Mouse (Mus musculus) right cerebral cortex, postnatal 10 days (tissue): ENCODE measurements around the gene Igsf8.

Source experiments
- DNase-seq, 2 experiments: peaks; one replicate each; pipeline ENCODE4 v3.0.0; 2021; ENCODE audit warnings: low spot score in 2 of 2

Igsf8 gene

GRCm38 (mm10) chr1:172273386-172273785, 11.9 kb downstream of the Igsf8 start:
- no peak for DNase-seq

- DNase-seq: no peak
Observed at GRCm38 (mm10) chr1:172274116-172274515, 12.7 kb downstream of the Igsf8 start.

GRCm38 (mm10) chr1:172274547-172274946, 13.1 kb downstream of the Igsf8 start:
- no peak for DNase-seq

- DNase-seq: peak; percentile 38 to 39
Observed at GRCm38 (mm10) chr1:172277172-172277571, 15.7 kb downstream of the Igsf8 start.

GRCm38 (mm10) chr1:172278328-172278727, 16.9 kb downstream of the Igsf8 start:
- peak in 1 of 2 experiments; percentile 34 for DNase-seq

GRCm38 (mm10) chr1:172279768-172280509, 18.5 kb downstream of the Igsf8 start:
- DNase-seq: peak in 1 of 2 experiments; percentile 57

- peak in 1 of 2 experiments; percentile 36 for DNase-seq
Observed at GRCm38 (mm10) chr1:172281522-172282254, 20.2 kb downstream of the Igsf8 start.

GRCm38 (mm10) chr1:172283073-172283472, 21.6 kb downstream of the Igsf8 start:
- DNase-seq: no peak

- DNase-seq: no peak
Observed at GRCm38 (mm10) chr1:172284221-172284620, 22.8 kb downstream of the Igsf8 start.

GRCm38 (mm10) chr1:172286740-172287139, 25.3 kb downstream of the Igsf8 start:
- no peak for DNase-seq

GRCm38 (mm10) chr1:172288900-172289616, 27.6 kb downstream of the Igsf8 start:
- DNase-seq: no peak

- DNase-seq: no peak
Observed at GRCm38 (mm10) chr1:172289617-172289946, 28.1 kb downstream of the Igsf8 start.

GRCm38 (mm10) chr1:172292880-172293279, 31.4 kb downstream of the Igsf8 start:
- no peak for DNase-seq

- no peak for DNase-seq
Observed at GRCm38 (mm10) chr1:172293449-172293848, 32.0 kb downstream of the Igsf8 start.

- peak; percentile 84 to 87 for DNase-seq
Observed at GRCm38 (mm10) chr1:172295751-172296197, 34.3 kb downstream of the Igsf8 start.

- no peak for DNase-seq
Observed at GRCm38 (mm10) chr1:172296816-172297510, 35.5 kb downstream of the Igsf8 start.

GRCm38 (mm10) chr1:172297611-172298537, 36.4 kb downstream of the Igsf8 start, which contains the start of gene Atp1a2:
TSS of gene Atp1a2 (minus strand) at chr1:172298064.
- DNase-seq: peak; percentile 81 to 87

GRCm38 (mm10) chr1:172299528-172299927, 38.1 kb downstream of the Igsf8 start:
- peak; percentile 68 to 73 for DNase-seq

GRCm38 (mm10) chr1:172300247-172300646, 38.8 kb downstream of the Igsf8 start:
- DNase-seq: peak in 1 of 2 experiments; percentile 67

GRCm38 (mm10) chr1:172301180-172301579, 39.7 kb downstream of the Igsf8 start:
- no peak for DNase-seq

- DNase-seq: no peak
Observed at GRCm38 (mm10) chr1:172302311-172302710, 40.9 kb downstream of the Igsf8 start.
